Mouse (Mus musculus) thymus, adult 2 months (tissue): ENCODE measurements around the gene Cpox. TPM values are rescaled to one million over a fixed set of nuclear protein-coding genes. Genes with fewer than 3 reads are reported as not detected.

Experiments
- DNase-seq: peaks from one replicate; pipeline ENCODE4 v3.0.0; 2021
- H3K27ac ChIP-seq: fragments of 200-500 bp; 2 replicates; pipeline ENCODE4 v1.5.1; 2012; ENCODE audit warnings: low read length, control low read depth; ENCODE audit not compliant: control insufficient read depth, insufficient read depth
- H3K27me3 ChIP-seq: fragments of 200-500 bp; 2 replicates; pipeline ENCODE4 v1.6.1; 2012; ENCODE audit warnings: mild to moderate bottlenecking, low read length, moderate library complexity, mixed read lengths; ENCODE audit not compliant: control insufficient read depth, insufficient read depth
- H3K36me3 ChIP-seq: fragments of 200-500 bp; 2 replicates; pipeline ENCODE4 v1.6.1; 2012; ENCODE audit warnings: mild to moderate bottlenecking, low read length, moderate library complexity; ENCODE audit not compliant: control insufficient read depth, insufficient read depth
- H3K4me1 ChIP-seq: fragments of 200-500 bp; replicated peaks from 2 replicates; pipeline ENCODE4 v1.6.1; 2012; ENCODE audit warnings: low read length; ENCODE audit not compliant: control insufficient read depth, insufficient read depth
- H3K4me3 ChIP-seq: fragments of 200-500 bp; 2 replicates; pipeline ENCODE4 v1.5.1; 2012; ENCODE audit warnings: mild to moderate bottlenecking, low read length, control low read depth, moderate library complexity; ENCODE audit not compliant: control insufficient read depth, insufficient read depth
- CTCF ChIP-seq: fragments of 200-500 bp; IDR thresholded peaks from 2 replicates; pipeline ENCODE4 v1.5.1; 2012; ENCODE audit warnings: mild to moderate bottlenecking, control low read depth, low read length, moderate library complexity, borderline replicate concordance; ENCODE audit not compliant: control insufficient read depth, poor library complexity, insufficient read depth; ENCODE audit errors: extremely low read depth
- POLR2A ChIP-seq: fragments of 200-500 bp; IDR thresholded peaks from 2 replicates; pipeline ENCODE4 v1.6.1; 2012; ENCODE audit warnings: mild to moderate bottlenecking, low read length, control low read depth, moderate library complexity; ENCODE audit not compliant: control insufficient read depth, poor library complexity, insufficient read depth; ENCODE audit errors: extremely low read depth
- WGBS: fragments of 180-500 bp; shearing (Covaris S2); methylation state at CpG from one replicate; pipeline ENCODE4 v1.1.7; 2018; 5-methylcytosine and 5-hydroxymethylcytosine counted together
- polyA plus RNA-seq: library from polyadenylated mRNA; depleted of rRNA; stranded (reverse); fragments of >200 nt; gene quantifications from 2 replicates; pipeline ENCODE4 v1.2.3, GENCODE M21; 2012

Gene Cpox
- polyA plus RNA-seq, 1 experiment: 14.1 TPM

- H3K27me3 ChIP-seq: no peaks in the 10 kb centered on the region
- H3K4me1 ChIP-seq: no peaks in the 10 kb centered on the region
- H3K36me3 ChIP-seq: peaks cover 35% of the 10 kb centered on the region; the same call in 1 of the 2 replicates
- TF ChIP-seq CTCF: no peak
- no peak for TF ChIP-seq POLR2A
- WGBS: 95% methylated on average over 7 of the region's 7 CpGs
- no peak overlapping the region for H3K4me3 ChIP-seq
- H3K27ac ChIP-seq: no peak overlapping the region
- no peak for DNase-seq
Measured at GRCm38 (mm10) chr16:58676156-58676555, 6.1 kb downstream of the Cpox start.

GRCm38 (mm10) chr16:58676633-58677032 lies 6.5 kb downstream of the Cpox start:
- Histone ChIP-seq H3K4me3 (no peak overlapping the region), H3K4me1 (no peaks in the 10 kb centered on the region), H3K36me3 (peaks cover 35% of the 10 kb centered on the region; the same call in 1 of the 2 replicates), H3K27ac (no peak overlapping the region), H3K27me3 (no peaks in the 10 kb centered on the region)
- TF ChIP-seq CTCF (no peak), POLR2A (no peak)
- WGBS: 95% methylated on average over 3 of the region's 3 CpGs
- no peak for DNase-seq

- Histone ChIP-seq H3K36me3 (peaks cover 35% of the 10 kb centered on the region; the same call in 1 of the 2 replicates), H3K4me1 (no peaks in the 10 kb centered on the region), H3K27ac (no peak overlapping the region), H3K27me3 (no peaks in the 10 kb centered on the region), H3K4me3 (no peak overlapping the region)
- no peak for TF ChIP-seq CTCF
- no peak for TF ChIP-seq POLR2A
- DNase-seq: no peak
- WGBS: 98% methylated on average over 5 of the region's 5 CpGs
Measured at GRCm38 (mm10) chr16:58677491-58677890, 7.4 kb downstream of the Cpox start.

DNA sequence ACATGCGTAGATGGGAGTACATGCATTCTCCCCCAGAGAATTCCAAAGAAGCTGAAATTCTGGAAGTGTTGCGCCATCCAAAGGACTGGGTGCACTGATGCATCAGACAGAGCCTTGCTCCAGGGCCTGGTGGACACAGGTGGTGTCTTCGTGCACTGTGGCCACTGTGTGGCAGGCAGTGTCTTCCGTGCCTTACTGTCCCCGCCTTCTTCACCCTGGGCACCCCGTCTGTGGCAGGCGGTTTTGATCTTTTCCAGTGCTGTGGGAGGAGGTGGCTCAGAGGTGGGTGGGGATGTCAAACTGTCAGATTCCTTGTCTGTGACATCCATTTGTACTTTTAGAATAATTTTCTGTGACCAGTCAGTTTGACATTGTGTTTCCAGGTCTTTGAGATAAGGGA lies 8.6 kb downstream of the Cpox start:
- TF ChIP-seq CTCF (no peak), POLR2A (no peak)
- no peak overlapping the region for H3K4me3 ChIP-seq
- H3K36me3 ChIP-seq: peaks cover 31% of the 10 kb centered on the region; the same call in 1 of the 2 replicates
- DNase-seq: no peak
- H3K27me3 ChIP-seq: no peaks in the 10 kb centered on the region
- no peaks in the 10 kb centered on the region for H3K4me1 ChIP-seq
- WGBS: 74% methylated on average over 7 of the region's 7 CpGs
- no peak overlapping the region for H3K27ac ChIP-seq

- Histone ChIP-seq H3K4me1 (no peaks in the 10 kb centered on the region), H3K36me3 (peaks cover 10% of the 10 kb centered on the region; the same call in 1 of the 2 replicates), H3K27me3 (no peaks in the 10 kb centered on the region), H3K27ac (no peak overlapping the region), H3K4me3 (no peak overlapping the region)
- WGBS: 96% methylated on average over 6 of the region's 6 CpGs
- TF ChIP-seq POLR2A (no peak), CTCF (no peak)
- no peak for DNase-seq
Measured at GRCm38 (mm10) chr16:58682046-58682445, 12.0 kb downstream of the Cpox start.

DNA sequence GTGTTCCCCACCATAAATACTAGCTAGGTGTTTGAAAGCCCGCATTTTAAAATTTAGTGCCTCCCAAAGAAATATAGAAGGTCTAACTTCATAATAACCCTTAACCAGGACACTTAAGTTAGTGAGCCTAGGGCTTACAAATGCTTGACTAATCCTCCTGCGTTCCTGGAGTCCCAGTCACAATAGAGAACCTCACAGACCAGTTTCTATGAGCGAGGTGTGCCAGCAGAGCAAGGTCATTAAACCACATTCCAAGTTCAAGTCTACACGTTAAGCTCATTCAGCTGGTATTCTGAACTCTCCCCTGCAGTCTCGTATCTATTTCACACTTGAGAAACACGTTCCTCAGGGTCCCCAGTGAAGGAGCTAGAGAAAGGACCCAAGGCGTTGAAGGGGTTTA lies 12.8 kb downstream of the Cpox start:
- H3K27me3 ChIP-seq: no peaks in the 10 kb centered on the region
- TF ChIP-seq POLR2A (no peak), CTCF (no peak)
- WGBS: 95% methylated on average over 7 of the region's 7 CpGs
- H3K4me1 ChIP-seq: no peaks in the 10 kb centered on the region
- H3K27ac ChIP-seq: no peak overlapping the region
- peaks cover 7% of the 10 kb centered on the region; the same call in 1 of the 2 replicates for H3K36me3 ChIP-seq
- H3K4me3 ChIP-seq: no peak overlapping the region
- no peak for DNase-seq

- WGBS: 94% methylated on average over 4 of the region's 4 CpGs
- no peak overlapping the region for H3K27ac ChIP-seq
- H3K4me1 ChIP-seq: no peaks in the 10 kb centered on the region
- TF ChIP-seq CTCF: no peak
- TF ChIP-seq POLR2A: no peak
- no peak for DNase-seq
- H3K36me3 ChIP-seq: peaks cover 5% of the 10 kb centered on the region; the same call in 1 of the 2 replicates
- H3K27me3 ChIP-seq: no peaks in the 10 kb centered on the region
- no peak overlapping the region for H3K4me3 ChIP-seq
Measured at GRCm38 (mm10) chr16:58683911-58684310, 13.8 kb downstream of the Cpox start.
